Mouse (Mus musculus) kidney, postnatal 10 days (tissue): ENCODE measurements around the gene Galnt14.

Source experiments
- DNase-seq: peaks from one replicate; pipeline ENCODE4 v3.0.0; 2021; ENCODE audit warnings: mixed read lengths

The Galnt14 gene

DNA sequence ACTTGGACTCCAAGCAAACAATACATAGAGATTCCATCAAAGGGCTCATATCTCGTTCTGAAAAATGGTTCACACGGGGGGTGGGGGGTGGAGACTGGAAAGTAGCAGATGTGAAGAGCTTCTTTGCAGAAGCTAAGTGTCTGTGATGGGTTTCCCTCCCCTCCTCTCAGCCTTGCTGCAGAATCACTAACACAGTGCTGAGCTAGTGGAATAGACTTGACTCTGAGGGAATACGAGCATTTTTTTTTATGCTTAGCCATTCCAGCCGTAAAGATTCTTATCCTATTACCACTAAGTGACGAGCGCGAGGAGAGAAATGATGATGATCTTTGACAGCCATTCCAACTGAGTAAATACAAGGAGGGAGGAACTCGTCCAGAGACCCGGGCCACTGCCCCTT, 142.0 kb downstream of the Galnt14 start:
- DNase-seq = no peak

- no peak for DNase-seq
Measured at GRCm38 (mm10) chr17:73561149-73561548, 149.1 kb downstream of the Galnt14 start.

DNA sequence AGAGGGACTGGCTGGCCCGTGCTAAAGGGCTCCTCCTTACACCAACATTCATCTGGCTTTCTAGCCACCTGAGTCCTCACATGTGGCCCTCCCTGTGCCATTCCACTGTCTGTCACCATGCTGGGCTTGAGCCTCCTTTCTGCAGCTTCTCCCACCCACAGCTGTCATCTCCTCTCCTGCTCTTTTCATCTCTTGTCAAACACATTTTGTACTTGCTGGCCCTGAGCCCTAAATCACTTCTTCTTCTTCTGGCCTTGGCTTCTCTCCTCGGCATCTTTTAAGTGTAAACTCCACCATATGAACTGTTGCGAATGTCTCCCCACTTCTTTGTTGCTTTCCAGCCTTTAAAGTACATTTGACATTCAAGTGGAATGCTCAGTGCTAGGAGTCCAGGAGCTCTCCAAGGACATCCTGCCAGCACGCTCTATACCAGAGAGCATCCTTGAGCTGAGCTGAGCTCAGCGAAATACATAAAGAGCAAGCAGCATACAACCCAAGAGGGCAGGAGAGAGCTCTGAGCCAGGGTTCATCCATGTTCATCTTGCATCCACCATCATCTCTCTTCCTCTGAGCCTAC, 150.0 kb downstream of the Galnt14 start:
- DNase-seq = no peak

DNA sequence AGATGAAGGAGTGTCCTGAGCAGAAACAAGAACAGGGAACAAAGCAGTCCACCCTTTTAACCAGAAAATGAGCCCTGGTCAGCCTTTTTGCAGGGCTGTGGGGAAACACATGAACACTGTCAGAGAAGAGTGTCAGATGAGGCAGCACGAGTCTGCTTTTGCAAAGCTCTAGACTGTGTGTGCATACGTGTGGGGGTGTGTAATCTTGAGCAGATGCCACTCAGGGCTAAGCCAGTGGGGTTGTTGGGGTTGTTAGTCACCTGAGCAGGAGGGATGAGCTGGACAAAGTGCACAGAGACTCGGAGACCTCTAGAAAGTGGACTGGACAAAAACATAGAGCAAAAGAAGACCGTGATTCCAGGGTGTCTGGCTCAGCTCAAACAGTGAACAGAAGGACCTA, 150.8 kb downstream of the Galnt14 start:
- no peak for DNase-seq

- DNase-seq = no peak
Measured at GRCm38 (mm10) chr17:73557101-73557500, 153.2 kb downstream of the Galnt14 start.

DNA sequence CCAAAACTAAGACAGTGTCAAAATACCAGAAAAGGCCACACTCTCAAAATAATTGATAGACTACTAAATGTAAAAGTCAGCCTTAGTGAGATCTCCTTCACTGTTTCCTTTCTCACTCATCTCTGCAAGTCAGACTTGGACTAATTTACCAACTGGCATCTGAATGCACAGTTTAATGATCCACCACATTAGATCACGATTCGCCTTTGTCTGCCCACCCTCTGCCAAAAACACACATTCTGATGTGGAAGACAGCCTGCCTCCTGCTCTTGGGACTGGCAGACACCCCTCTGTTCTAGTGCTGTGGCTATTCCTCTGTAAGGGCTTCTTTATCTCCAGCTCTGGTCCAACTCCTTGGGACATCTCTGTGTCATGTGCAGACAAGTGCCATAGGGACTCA, 153.8 kb downstream of the Galnt14 start:
- no peak for DNase-seq

- no peak for DNase-seq
Measured at GRCm38 (mm10) chr17:73554668-73555067, 155.6 kb downstream of the Galnt14 start.

DNA sequence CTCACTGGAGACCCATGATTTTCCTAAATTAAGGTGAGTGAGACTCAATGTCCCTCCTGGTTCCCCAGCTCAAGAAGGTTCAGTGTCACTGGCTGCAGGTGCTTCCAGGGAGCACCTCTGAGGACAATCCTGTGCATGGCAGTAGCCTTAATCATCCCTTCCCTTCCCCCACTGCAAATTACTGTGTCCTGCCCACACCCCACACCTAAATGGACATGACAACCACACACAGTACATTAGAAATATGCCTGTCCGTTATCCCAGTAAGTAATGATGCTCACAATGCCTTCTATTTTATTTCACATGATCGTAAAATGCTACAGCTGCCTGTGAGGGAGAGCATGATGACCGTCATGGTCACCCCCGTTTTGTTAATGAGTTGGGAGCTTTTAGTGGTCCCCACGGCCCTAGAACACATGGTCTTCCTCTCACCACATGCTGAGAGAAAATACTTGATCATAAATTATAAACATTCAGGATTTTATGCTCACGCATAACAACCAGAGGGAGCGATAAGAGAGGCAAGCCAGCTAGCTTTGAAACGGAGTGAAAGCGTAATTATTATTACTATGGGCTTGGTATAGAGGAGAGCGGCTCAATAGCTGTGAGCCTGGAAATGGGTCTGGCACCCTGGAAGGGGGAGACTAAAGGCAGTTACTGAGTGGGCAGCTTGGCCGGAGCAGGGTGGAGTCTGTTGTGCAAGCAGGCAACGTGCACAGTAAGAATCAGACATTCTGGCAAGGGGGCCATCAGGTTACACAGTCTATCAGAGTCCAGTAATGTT, 161.3 kb downstream of the Galnt14 start:
- peak; percentile 54 for DNase-seq

DNA sequence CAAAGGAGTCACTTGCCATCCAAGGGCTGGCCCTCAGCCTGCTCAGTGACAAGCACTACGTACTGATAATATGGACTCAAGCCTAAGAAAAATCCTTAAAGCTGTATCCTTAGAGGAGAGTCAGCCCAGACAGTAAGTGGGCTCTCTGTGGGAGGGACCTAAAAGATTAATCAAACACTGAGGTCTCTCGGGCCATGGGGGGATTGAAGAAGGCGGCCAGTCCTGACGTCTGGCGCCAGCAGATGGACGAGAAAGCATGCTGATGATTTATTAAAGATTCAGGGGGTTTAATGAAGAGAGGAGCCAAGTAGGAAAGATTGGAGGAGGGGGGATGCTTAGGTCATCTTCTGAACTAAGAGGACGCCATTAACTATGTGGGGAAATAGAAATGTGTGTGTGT, 162.1 kb downstream of the Galnt14 start:
- DNase-seq = peak; percentile 48

- no peak for DNase-seq
Measured at GRCm38 (mm10) chr17:73547483-73547882, 162.8 kb downstream of the Galnt14 start.

DNA sequence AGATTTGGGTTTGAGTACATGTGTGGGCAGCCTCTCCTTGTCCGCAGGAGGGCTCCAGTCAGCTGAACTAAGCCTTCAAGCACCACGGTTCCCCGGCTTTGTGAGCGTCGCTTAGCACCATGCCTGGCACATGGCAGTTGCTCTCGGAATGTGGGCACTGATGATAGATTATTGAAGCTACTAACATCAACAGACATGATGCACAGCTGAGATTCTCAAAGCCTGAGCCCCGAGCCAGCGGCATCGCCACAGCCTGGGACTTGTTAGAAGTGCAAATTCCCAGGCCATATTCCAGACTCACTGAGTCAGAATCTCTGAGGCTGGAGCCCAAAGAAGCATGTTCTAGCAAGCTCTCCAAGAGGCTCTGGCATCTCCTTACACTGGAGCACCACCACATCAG, 168.3 kb downstream of the Galnt14 start:
- DNase-seq = no peak

DNA sequence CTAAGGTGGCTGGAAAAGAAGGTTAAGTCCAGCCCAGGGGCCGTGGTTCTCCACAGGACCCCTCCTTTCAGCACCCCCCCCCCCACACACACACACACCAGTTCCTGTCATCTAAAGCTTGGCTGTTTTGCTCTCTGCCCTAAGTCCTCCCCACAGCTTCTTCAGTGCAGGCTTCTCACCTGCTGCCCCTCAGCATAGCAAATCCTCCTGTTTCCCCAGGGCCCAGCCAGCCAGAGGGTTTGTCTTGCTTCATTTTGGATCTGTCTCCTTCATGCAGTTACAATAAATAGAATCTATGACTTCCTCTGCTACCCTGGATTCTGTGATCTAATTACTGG, 169.1 kb downstream of the Galnt14 start:
- no peak for DNase-seq

DNA sequence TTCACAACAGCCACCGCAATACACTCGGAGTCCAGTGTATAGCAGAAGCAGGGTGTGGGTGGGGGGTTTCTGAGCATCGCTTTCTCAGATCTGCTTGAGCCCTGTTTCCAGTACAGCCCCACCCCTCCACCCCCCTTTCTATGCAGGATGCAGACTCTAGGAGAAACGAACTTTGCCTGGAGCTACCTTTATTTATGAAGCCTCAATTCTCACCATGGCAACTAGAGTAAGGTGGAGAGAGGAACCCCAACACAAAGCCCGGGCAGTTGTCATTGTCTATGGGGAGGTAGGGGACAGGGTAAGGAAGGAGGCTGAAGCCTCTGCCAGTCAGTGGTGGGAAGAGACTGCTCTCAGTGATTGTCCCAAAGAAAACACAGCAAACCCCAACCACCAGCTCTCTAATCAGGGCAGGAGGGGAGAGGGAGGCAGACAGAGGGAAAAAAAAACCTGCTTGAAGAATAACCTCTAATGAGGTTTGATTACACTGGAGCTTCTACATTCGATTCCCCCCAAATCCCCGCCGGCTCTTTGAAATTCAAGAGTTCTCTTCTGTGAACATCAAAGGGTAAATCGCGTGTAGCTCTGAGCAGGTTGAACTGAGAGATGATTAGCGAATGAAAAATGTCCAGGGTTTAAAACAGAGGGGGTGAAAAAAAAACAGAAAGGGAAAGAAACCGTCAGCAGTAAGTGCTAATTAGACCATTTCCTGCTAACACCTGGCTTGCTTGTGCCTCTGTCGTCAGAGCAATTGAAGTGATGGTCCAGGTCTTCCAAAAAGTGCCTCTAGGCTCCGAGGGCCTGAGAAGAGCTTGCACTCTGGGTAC, 169.6 kb downstream of the Galnt14 start:
- DNase-seq = no peak

DNA sequence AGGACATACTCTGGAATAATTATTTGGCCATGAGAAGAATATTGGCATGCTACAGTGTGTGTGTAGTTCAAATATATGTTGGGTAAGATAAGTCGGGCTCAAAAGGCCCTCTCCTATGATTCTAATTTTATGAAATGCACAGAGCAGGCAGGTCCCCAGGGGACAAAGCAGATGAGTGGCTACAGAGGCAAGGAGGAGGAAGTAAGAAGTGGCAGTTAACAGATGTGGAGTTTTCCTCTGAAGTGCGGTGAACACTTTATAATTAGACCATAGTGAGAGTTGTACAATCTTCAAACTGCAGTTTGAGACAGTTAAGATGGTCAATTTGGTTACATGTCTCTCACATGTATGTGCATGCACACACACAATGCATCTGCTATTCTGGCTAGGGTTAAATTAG, 178.4 kb downstream of the Galnt14 start:
- DNase-seq = no peak

- no peak for DNase-seq
Measured at GRCm38 (mm10) chr17:73522169-73522568, 188.1 kb downstream of the Galnt14 start.

GRCm38 (mm10) chr17:73519350-73519749, 190.9 kb downstream of the Galnt14 start:
- no peak for DNase-seq

DNA sequence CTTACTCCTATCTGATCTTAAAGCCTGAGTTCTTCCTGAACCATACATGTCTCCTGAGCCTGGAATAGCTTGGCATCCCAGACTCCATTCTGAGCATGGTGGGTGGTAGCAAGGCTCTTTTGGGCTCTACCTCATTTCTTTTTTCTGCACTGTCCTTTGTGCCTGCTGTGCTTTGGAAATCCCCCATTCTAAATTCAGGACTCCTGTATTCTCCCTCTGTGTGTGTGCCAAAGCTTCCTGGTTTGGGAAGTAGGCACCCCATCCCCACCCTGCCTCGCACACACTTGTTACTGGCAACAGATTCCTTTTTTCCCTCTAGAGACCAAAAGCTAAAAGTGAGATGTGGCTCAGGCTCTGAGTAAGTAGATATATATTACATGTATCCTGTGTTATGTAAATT, 191.9 kb downstream of the Galnt14 start:
- DNase-seq = no peak

DNA sequence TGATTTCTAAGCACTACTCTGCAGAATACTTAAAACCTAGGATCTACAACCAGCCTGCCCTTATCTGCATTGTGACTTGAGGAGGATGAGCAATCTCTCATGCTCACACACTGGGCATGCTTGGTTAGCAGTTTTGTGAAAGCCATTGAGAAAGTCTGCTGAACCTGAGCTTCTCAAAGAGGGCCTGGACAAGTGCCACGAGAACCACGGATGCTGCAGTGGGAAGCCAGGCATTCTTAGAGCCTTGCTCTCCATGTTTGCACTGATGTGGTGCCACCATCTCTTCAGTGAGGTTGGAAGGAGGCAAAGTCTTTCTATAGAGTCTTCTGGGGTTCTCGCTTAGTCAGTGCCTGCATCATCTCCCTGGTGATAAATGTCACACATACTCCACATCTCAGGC, 194.7 kb downstream of the Galnt14 start:
- DNase-seq = no peak

DNA sequence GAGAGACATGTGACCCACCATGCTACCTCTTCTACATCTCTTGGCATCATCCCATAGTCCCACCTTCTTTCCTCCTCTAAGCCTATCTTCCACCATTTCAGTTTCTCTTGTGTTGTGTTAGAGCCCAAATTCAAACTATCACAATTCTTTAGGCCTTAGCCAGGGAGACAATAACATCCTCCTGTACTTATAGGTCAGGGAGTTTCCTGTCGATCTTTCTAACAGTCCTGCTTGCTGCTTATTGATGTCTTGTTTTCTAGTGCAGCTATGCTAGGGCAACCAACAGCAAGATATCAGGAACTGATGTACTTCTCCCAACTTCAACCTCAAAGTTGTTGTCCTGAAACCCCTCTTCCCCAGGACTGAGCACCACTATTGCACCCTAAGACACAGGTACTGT, 195.4 kb downstream of the Galnt14 start:
- no peak for DNase-seq

- DNase-seq = no peak
Measured at GRCm38 (mm10) chr17:73514258-73514657, 196.0 kb downstream of the Galnt14 start.

- DNase-seq = no peak
Measured at GRCm38 (mm10) chr17:73512844-73513243, 197.4 kb downstream of the Galnt14 start.

DNA sequence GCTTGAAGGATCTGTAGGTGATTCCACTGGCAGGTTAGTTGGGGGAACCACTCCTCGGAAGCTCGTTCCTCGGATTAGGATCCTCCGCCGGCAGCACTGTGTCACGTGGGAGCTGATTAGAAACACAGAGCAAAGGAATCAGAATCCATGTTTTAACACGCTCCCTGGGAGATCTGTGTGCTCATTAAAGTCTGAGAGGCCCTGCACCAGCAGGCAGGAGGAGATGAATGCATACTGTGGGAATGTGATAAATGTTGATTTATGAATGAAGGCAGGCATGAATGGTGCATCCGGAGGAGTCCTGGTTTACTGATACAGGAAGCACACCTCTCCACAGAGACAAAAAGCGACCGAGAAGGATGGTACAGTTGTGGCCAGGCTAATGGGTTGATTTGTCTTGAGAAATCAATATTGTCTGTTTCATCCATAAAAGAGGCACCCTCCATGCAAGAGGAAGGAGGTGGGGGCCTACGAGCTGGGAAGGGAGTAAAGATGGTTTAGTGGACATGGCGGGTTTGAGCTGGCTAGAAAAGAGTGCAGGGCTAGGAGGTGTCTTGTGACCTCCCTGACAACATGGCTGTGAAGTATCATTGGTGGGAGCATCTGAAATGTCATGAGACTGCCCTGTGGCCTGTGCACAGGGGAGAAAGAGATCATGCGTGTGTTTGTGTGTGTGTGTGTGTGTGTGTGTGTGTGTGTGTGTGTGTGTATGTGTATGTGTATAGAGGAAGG, 202.3 kb downstream of the Galnt14 start:
- no peak for DNase-seq

DNA sequence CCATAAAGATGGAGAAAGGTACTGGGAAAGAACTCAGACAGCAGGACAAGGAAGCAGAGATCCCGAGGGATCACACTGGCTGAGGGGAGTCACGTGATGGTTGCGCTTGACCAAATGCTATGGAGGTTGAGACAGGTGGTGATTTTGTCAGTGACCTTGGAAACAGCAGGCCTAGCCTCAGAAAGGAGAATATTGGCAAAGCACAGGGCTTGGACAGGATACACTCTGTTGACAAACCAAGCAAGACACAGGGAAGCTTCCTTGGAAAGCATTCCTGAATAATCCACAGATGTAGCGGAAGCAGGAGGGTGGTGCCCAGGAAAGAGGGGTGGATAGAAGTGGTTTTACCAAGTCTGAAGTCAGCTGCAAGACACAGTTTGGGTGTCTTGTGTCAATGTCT, 206.1 kb downstream of the Galnt14 start:
- DNase-seq = no peak
